ENCODE assay signal across 17 mouse cellular contexts in genomic region chr2:151891031-151891430, GRCm38 (mm10). TPM values are rescaled to one million over a fixed set of nuclear protein-coding genes. Genes with fewer than 3 reads are reported as not detected.
A peak's percentile ranks its signal among the peaks of the same experiment; 100 is the strongest.
DNase-seq lines count a peak whose midpoint lies in the region.
"Had no signal": no experiment of that assay in that cellular context is flagged by ENCODE, and none has a peak within 500 bp of the region (broad histone marks: within the 10 kb centered on the region; RNA-seq: fewer than 3 reads in every experiment).

No protein-coding gene starts in this region.

- WGBS in embryonic facial prominence, embryonic 10.5 days = 68% methylated on average over 6 of the region's 6 CpGs

- no peaks in the 10 kb centered on the region for H3K9me3 ChIP-seq in embryonic facial prominence, embryonic 10.5 days
- H3K9me3 ChIP-seq: G1E; liver, embryonic 12.5 days; stomach, embryonic 15.5 days had no signal

- peaks cover 34% of the 10 kb centered on the region for H3K4me1 ChIP-seq in embryonic facial prominence, embryonic 10.5 days
- H3K4me1 ChIP-seq: liver, embryonic 12.5 days; stomach, embryonic 15.5 days had no signal

- H3K36me3 ChIP-seq in embryonic facial prominence, embryonic 10.5 days (replicated peaks) = no peaks in the 10 kb centered on the region
- H3K36me3 ChIP-seq: G1E; liver, embryonic 12.5 days; stomach, embryonic 15.5 days had no signal

- H3K4me3 ChIP-seq in embryonic facial prominence, embryonic 10.5 days = no peak overlapping the region
- H3K4me3 ChIP-seq: erythroblast, embryonic 14.5 days; heart, adult 2 months; liver, embryonic 12.5 days; myocyte; stomach, embryonic 15.5 days had no signal

- 0 out of 2 replicates have a peak overlapping the region, but pooled peaks have one; percentile 15 for H3K27ac ChIP-seq in embryonic facial prominence, embryonic 10.5 days (replicated peaks)
- H3K27ac ChIP-seq: heart, adult 2 months; kidney, postnatal 0 days; liver, embryonic 12.5 days; stomach, embryonic 15.5 days had no signal

- intact Hi-C loops in heart, postnatal 25 days (cut with DNase I) = no loop called here

- H3K27me3 ChIP-seq in embryonic facial prominence, embryonic 10.5 days (replicated peaks; ENCODE audit: low read depth, poor library complexity, severe bottlenecking) = no peaks in the 10 kb centered on the region
- H3K27me3 ChIP-seq: liver, embryonic 12.5 days; stomach, embryonic 15.5 days had no signal

- peak; percentile 13 to 21 for DNase-seq in frontal cortex, postnatal 36 days (ENCODE audit: low spot score in 2 of 2)
- no peak for DNase-seq in frontal cortex, postnatal 25 days (ENCODE audit: low spot score in 2 of 2)
- DNase-seq in 3T3-L1 (ENCODE audit: low read depth, low spot score) = peak; percentile 34
- no peak for DNase-seq in embryonic facial prominence, embryonic 10.5 days (ENCODE audit: low spot score)
- peak; percentile 30 for DNase-seq in right cerebral cortex, adult 18-20 months
- DNase-seq in thymus, postnatal 14 days = no peak
- DNase-seq in heart, postnatal 25 days (ENCODE audit: low spot score) = no peak
- DNase-seq: adrenal gland, postnatal 36 days; heart, adult 2 months had no signal

RNA-seq across cellular contexts. Expression of gene Angpt4, which starts 20.0 kb away (rescaled TPM):
- 0.27 and 0.73 TPM in 2 replicates for polyA plus RNA-seq in embryonic facial prominence, embryonic 10.5 days (2016; fragmentation: Nextera tagmentation; extraction: Ambion mirVana)
- under 1 TPM; 0.13 to 0.39 TPM for total RNA-seq in heart, postnatal 25 days (2021)
- total RNA-seq: G1E; megakaryocyte-erythroid progenitor cell, adult 5-6 weeks had no signal
- polyA plus RNA-seq: erythroblast, embryonic 14.5 days; G1E had no signal

RNA-seq across cellular contexts. Expression of gene Rspo4, which starts 48.3 kb away (rescaled TPM):
- polyA plus RNA-seq in embryonic facial prominence, embryonic 10.5 days (2016; fragmentation: Nextera tagmentation; extraction: Ambion mirVana) = 0.67 and 0.85 TPM in 2 replicates
- not detected for total RNA-seq in heart, postnatal 25 days (2021)
- total RNA-seq: heart, adult 2 months; megakaryocyte-erythroid progenitor cell, adult 5-6 weeks had no signal
- polyA plus RNA-seq: erythroblast, embryonic 14.5 days; G1E; heart, adult 2 months; heart, postnatal 0 days; kidney, postnatal 0 days; liver, embryonic 12.5 days; myocyte had no signal

Comparison
In these comparisons a context has a peak if more than half of its experiments do, and no peak if none do; other contexts are left out.
1. DNase-seq: peak in frontal cortex, postnatal 36 days (2 of 2), 3T3-L1 (single experiment) and right cerebral cortex, adult 18-20 months (single experiment); none in frontal cortex, postnatal 25 days (0 of 2), embryonic facial prominence, embryonic 10.5 days (single experiment), thymus, postnatal 14 days (single experiment) and heart, postnatal 25 days (single experiment).